Mouse (Mus musculus) cerebellum, adult 2 months (tissue): ENCODE data around the gene Faah. TPM values are rescaled to one million over a fixed set of nuclear protein-coding genes. Genes with fewer than 3 reads are reported as not detected.

Experiments
- DNase-seq, 2 experiments: peaks; one replicate each; pipeline ENCODE4 v3.0.0; 2021
- H3K27ac ChIP-seq: fragments of 200-500 bp; 2 replicates; pipeline ENCODE4 v1.5.1; 2012; ENCODE audit warnings: low read length, control low read depth, inconsistent platforms; ENCODE audit not compliant: insufficient read depth
- H3K27me3 ChIP-seq: fragments of 200-500 bp; 2 replicates; pipeline ENCODE4 v1.6.1; 2012; ENCODE audit warnings: inconsistent platforms, mild to moderate bottlenecking, low read length, moderate library complexity; ENCODE audit not compliant: control insufficient read depth, insufficient read depth
- H3K4me1 ChIP-seq: fragments of 200-500 bp; 2 replicates; pipeline ENCODE4 v1.6.1; 2011; ENCODE audit warnings: low read length; ENCODE audit not compliant: control insufficient read depth, insufficient read depth
- H3K4me3 ChIP-seq: fragments of 200-500 bp; replicated peaks from 2 replicates; pipeline ENCODE3; 2011; ENCODE audit warnings: mild to moderate bottlenecking, low read depth, low read length, control low read depth; ENCODE audit not compliant: insufficient read depth
- CTCF ChIP-seq: fragments of 200-500 bp; IDR thresholded peaks from 2 replicates; pipeline ENCODE4 v1.5.1; 2011; ENCODE audit warnings: low read depth, mild to moderate bottlenecking, control low read depth, low read length, moderate library complexity, borderline replicate concordance; ENCODE audit not compliant: insufficient read depth
- POLR2A ChIP-seq: fragments of 200-500 bp; IDR thresholded peaks from 2 replicates; pipeline ENCODE4 v1.6.1; 2011; ENCODE audit warnings: low read length, control low read depth, borderline replicate concordance; ENCODE audit not compliant: insufficient read depth
- WGBS: fragments of 180-500 bp; shearing (Covaris S2); methylation state at CpG from one replicate; pipeline ENCODE4 v1.1.7; 2018; 5-methylcytosine and 5-hydroxymethylcytosine counted together
- polyA plus RNA-seq: library from polyadenylated mRNA; depleted of rRNA; stranded (reverse); fragments of >200 nt; gene quantifications from 2 replicates; pipeline ENCODE4 v1.2.3, GENCODE M21; 2012

Gene Faah
- polyA plus RNA-seq, 1 experiment = 61.8 TPM

DNA sequence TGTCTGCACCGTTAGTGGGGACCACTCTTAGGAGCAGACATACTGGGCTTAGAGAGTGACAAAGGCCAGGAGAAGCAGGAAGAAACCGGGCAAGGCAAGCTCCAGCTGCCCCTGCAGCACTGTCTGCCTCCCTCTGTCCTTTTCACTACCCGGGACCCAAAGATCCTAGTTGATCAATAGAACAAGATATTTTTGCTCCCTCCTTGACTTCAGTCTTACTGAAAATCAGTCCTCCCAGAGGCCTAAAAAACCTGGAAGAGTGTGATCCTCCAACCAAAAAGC lies 62.3 kb downstream of the Faah start:
- no peak for DNase-seq
- H3K4me1 ChIP-seq = no peaks in the 10 kb centered on the region
- H3K27ac ChIP-seq = no peak overlapping the region
- WGBS = 22% methylated on average over 3 of the region's 3 CpGs
- peaks cover 2% of the 10 kb centered on the region; the same call in 1 of the 2 replicates for H3K27me3 ChIP-seq
- TF ChIP-seq CTCF = no peak
- no peak for TF ChIP-seq POLR2A
- H3K4me3 ChIP-seq = no peak overlapping the region

DNA sequence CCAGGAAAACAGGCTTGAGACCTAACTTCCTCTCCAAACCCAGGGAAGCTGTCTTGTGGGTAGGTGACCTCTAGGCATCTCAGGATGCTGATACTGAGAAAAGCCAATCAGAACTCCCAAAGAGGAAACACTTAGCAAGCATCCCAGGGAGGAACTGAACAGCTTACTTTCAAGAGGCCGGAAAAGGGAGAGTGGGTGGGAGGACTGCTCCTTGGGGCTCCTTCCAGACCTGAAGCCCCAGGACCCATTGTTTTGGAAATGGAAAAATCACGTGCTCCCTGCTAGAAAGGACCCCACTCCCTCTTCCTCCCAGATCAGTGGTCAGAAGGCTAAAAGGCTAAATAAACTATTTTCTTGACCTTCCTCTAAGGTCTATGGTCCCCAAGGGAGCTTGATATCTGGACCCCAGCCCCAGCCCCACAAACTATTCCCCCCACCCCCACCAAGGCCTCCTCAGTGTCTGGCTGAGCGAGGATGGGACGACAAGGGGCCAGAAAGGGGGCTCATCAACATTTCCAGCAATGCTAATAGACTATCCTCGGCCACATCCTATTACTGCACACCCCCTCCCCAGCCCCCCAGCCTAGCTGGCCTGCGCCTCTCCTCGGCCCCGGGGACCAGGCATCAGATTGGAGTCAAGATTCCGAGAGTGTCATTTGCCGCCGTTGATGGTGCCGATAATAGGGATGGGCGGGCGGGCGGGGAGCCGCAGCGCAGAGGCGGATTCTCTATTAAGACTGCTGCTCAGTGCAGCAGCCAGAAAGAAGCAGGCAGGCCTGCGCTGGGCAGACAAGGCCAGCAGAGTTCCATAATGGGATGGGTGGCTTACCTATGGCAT lies 62.9 kb downstream of the Faah start:
- no peaks in the 10 kb centered on the region for H3K4me1 ChIP-seq
- no peak for DNase-seq
- H3K4me3 ChIP-seq = no peak overlapping the region
- no peak overlapping the region for H3K27ac ChIP-seq
- TF ChIP-seq POLR2A = no peak
- TF ChIP-seq CTCF = no peak
- H3K27me3 ChIP-seq = peaks cover 2% of the 10 kb centered on the region; the same call in 1 of the 2 replicates
- WGBS = 27% methylated on average over 19 of the region's 19 CpGs

DNA sequence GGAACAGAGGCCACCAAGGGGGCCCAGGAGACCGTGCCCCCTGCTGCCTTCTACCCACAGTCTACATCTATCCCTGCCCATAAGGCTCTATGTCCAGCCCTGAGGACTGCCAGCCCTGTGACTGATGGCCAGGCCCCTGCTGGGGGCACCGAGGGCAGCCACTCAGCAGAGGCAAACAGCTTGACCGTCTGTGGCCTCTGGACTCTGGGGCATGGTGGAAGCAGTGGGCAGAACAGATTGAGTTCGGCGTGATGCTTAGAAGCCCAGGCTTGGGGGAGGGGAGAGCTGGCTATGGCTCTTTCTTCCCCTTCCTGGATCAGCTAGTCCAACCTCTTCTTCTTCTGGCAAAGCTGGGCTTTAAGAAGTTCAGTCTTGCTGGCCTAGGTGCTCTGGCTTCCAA lies 64.2 kb downstream of the Faah start:
- Histone ChIP-seq H3K27ac (no peak overlapping the region), H3K4me3 (no peak overlapping the region), H3K27me3 (peaks cover 2% of the 10 kb centered on the region; the same call in 1 of the 2 replicates), H3K4me1 (no peaks in the 10 kb centered on the region)
- TF ChIP-seq POLR2A (no peak), CTCF (no peak)
- DNase-seq = no peak
- WGBS = 34% methylated on average over 5 of the region's 5 CpGs

- no peak overlapping the region for H3K27ac ChIP-seq
- no peaks in the 10 kb centered on the region for H3K4me1 ChIP-seq
- H3K4me3 ChIP-seq = no peak overlapping the region
- H3K27me3 ChIP-seq = peaks cover 2% of the 10 kb centered on the region; the same call in 1 of the 2 replicates
- 17% methylated on average over 6 of the region's 6 CpGs for WGBS
- peak; percentile 33 to 44 for DNase-seq
- TF ChIP-seq CTCF (peak; percentile 57), POLR2A (no peak)
Measured at GRCm38 (mm10) chr4:115952758-115953157, 65.0 kb downstream of the Faah start.

GRCm38 (mm10) chr4:115943669-115944314 lies 73.9 kb downstream of the Faah start:
- DNase-seq = no peak
- TF ChIP-seq POLR2A = no peak
- TF ChIP-seq CTCF = no peak
- Histone ChIP-seq H3K27me3 (peaks cover 11% of the 10 kb centered on the region; the same call in 1 of the 2 replicates), H3K27ac (no peak overlapping the region), H3K4me3 (no peak overlapping the region), H3K4me1 (peaks cover 4% of the 10 kb centered on the region; the same call in 1 of the 2 replicates)
- 2% methylated on average over 41 of the region's 41 CpGs for WGBS

DNA sequence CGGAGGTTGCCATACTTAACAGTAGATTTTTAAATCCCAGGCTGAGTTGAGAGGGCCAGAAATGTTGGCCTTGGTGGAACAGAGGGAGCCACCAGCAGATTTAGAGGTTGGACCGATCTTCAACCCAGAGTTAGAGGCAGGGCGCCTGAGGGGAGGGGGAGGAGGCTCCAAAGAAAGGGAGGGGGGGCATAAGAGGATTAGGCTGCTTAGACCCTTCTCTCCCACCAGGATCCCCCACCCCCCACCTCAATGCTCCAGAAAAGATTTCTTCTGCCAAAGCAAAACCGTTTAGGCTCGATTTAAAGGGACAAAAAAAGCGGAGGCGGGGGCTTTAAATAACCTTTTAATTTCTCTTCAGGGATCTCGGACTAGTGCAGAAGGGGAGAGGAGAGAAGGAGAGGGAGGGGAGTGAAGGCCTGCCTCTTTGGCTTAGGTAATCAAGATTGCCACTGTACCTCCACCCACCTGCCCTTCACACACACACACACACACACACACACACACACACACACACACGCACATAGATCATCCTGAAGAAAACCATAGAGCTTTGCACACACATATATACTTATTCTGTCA lies 76.4 kb downstream of the Faah start:
- peaks cover 18% of the 10 kb centered on the region; the same call in 1 of the 2 replicates for H3K27me3 ChIP-seq
- H3K27ac ChIP-seq = no peak overlapping the region
- DNase-seq = no peak
- 20% methylated on average over 9 of the region's 9 CpGs for whole genome bisulfite sequencing
- peaks cover 4% of the 10 kb centered on the region; the same call in 1 of the 2 replicates for H3K4me1 ChIP-seq
- TF ChIP-seq CTCF (no peak), POLR2A (no peak)
- no peak overlapping the region for H3K4me3 ChIP-seq

GRCm38 (mm10) chr4:115940681-115941080 lies 77.0 kb downstream of the Faah start:
- H3K4me1 ChIP-seq = peaks cover 4% of the 10 kb centered on the region; the same call in 1 of the 2 replicates
- TF ChIP-seq CTCF (no peak), POLR2A (no peak)
- 23% methylated on average over 3 of the region's 3 CpGs for WGBS
- DNase-seq = no peak
- no peak overlapping the region for H3K27ac ChIP-seq
- H3K4me3 ChIP-seq = no peak overlapping the region
- H3K27me3 ChIP-seq = peaks cover 21% of the 10 kb centered on the region; the same call in 1 of the 2 replicates
